Mouse (Mus musculus): ENCODE measurements at regions not wholly inside any gene's neighbourhood (a gene's known extent, or its start where the extent isn't known, plus 50 kb on each side); places are given as distances from the start of the nearest gene placed in this dataset.

DNA sequence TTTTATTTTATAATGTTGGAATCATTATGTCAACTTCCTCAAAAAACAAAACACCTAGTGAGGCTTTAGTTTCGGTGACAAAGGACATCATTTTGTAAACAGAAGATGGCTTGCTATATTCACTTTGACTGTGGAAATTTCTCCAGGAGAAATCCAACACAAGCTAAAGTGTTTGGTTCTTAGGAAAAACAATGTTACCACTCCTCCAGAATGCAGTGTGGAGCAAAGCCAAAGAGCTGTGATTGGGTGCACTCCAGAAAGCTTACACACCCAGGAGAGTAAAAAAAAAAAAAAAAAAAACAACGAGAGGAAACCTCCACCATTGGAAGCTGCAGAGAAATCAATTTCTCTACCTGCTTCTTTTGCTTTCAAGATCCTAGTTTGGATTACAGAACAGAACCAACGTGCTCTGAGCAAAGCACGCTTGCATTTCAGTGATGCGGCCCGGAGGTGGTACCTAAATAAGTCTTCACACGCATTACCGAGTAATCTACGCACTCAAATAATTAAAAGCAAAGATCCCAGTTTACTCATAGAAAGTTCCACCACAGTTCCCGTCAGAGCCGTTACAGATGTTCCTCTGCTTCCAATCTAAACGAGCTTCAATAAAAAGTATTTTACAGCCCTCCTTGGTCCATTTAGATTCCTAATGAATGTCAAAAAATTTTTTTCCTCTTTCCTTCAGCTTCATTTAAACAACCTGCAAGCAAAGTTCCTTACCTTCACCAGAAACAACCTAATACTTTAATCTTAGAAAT is 199.5 kb upstream of the Gk2 start:
- DNase-seq (ENCODE audit: low spot score), result no peak

DNA sequence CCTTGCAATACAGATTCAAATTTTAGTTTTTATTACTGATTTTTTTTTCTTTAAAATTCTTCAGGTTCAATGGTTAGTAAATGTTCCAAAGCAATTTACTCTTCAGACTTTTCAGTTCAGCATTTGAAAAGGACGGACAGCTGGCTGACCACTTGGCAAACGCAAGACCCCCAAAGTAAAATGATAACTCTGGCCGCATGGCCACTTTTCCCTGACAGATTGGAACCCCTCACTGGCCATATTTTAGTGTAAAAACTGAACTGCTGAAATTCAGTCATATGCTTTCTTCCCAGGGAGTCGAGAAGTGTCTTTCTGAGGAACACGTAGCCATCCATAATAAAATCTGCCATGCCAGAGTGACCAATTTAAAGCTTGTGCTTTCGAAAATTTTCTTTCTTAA is 198.4 kb upstream of the Gk2 start:
- no peak for DNase-seq (ENCODE audit: low spot score)

DNA sequence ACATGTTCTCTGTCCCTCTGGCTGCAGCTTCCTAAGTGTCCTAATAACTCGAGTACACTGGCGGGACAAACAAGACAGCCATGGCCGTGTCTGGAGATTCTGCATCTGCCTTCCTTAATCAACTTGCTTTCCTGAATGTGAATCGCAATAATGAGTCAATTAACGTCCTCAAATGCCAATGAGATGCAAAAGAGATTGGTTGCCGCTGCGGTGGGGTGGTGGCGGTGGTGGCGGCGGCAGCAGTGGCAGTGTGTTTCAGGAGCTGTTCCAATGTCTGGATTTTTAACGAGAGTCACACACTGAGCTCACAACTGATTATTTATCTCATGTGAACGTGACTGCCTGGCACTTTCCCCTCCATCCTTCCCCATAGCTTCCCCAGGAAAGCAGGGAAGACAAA is 197.6 kb upstream of the Gk2 start:
- no peak for DNase-seq (ENCODE audit: low spot score)

DNA sequence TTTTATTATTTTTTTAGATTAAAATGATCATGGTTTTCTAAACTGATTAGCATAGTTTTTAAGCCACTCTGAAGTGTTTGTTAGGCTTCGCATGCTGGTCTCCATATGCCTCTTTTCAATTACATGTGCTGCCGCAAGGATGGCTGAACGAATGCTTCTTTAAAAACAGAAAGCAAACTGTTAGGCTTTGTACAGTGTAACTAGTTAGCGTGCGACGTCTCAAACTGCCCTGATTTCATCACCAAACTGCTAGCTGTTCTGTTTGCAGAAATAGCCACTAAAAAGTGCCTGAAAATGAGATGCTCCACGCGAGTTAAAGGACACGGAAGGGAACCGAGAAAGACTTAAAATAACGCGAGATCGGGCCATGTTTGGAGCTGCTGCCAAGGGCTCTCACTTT is 185.4 kb upstream of the Gk2 start:
- no peak for DNase-seq (ENCODE audit: low spot score)

DNA sequence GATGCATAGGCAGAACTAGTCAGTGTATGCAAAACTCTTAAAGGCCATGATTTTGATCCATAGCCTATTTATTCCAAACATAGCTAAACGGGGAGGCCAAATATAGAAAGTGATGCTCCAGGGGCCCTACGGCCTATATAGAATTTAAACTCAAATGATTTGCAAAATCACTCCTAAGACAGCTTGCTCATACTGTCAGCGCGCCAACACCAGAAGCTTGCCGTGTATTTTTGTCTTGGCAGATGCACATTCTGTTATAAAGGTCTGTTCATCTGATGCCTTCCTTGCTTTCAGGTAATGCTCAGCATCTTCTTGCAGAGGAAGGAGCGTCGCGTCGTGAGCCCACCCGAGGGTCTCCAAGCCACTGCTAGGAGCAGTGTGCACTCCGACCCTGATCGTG is 184.8 kb upstream of the Gk2 start:
- no peak for DNase-seq (ENCODE audit: low spot score)

DNA sequence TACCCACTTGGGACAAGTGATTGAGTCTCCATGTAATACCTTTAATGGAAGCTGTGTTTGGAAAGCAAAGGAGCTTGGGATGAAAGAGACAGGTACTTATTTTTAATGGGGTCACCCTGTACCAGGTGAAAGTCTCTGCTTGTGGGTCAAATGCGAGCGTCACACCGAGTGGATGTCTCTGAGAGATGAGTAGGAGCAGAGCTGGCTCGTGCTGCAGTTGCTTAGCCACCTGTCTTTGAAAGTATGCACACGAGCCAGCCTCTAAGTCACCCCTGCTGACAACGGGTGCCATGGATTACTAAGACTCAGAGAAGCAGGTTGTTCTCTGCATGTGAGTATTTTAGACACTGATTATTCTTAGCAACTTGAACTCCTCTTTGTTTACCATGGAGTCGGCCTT is 179.5 kb upstream of the Gk2 start:
- DNase-seq (ENCODE audit: low spot score), result no peak

DNA sequence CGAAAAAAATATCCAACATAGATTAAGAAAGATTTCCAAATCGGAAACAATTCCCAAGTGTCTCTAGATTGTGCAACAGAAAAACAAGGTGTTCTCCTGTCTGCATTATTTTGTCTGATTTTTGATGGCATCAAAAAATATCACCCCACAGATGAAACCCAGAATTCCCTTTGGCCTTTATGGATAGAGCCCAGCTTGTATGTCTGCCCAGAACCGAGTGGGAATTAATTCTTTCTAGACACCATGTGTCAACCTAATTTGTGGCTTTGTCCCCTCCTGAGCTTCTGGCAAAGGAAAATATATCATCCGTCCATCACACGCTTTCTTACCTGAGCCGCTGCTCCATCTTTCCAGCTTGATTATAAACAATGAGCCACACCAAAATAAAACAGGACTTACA is 176.9 kb upstream of the Gk2 start:
- no peak for DNase-seq (ENCODE audit: low spot score)

DNA sequence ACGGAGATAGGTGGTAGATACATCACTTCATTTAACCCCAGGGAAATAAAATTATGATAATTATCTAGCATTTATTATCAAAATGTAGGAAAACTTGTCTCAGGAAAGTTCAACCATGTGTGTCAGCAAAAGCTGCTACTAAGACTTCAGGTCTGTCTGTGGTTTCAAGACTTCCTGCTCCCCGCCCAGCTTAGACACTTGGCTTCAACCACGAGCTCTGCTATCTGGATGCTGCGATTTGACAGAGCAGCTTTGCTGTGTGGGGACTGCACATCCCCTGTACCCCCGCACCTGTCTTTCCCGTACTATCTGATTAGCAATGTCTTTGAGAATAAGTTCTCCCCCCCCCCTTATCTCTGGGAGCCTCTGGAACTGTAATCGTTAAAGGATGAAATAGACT is 176.0 kb upstream of the Gk2 start:
- no peak for DNase-seq (ENCODE audit: low spot score)

DNA sequence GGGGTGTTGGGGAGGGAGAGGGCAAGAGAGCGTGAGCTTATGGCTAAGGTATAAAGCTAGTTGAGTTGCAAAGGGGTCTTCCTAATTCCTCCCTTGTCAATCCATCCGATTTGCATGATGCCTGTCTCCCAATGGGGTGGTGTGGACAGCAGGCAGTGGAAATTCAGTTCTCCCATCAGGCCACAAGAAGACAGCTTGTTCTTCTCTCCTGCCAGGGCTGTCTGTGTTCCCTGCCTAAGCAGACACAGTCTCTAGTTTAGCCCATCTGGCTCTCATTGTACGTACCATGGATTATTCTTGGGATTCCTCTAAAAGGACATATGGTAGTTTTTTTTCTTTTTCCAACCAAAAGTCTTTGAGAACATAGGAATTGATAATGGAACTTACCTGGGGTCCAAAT is 168.4 kb upstream of the Gk2 start:
- DNase-seq (ENCODE audit: low spot score), result no peak

DNA sequence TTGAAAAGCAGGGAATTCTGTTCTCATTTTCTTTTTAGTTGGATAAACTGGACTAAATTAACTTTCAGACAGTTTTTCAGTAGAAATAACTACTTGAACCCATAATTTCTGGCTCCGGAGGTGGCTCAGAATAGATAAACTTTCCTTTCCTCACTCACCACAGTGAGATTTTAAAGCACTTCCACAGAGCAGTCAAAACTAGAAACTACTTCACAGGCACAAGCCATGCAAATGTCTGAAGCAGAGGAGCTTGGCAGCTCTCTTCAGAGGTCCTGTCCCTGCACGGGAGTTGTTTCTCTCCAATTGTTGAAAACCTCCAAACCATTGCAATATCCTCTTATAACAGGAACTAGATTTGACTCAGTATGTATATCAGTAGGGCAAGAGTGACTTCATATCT is 163.1 kb upstream of the Gk2 start:
- no peak for DNase-seq (ENCODE audit: low spot score)

DNA sequence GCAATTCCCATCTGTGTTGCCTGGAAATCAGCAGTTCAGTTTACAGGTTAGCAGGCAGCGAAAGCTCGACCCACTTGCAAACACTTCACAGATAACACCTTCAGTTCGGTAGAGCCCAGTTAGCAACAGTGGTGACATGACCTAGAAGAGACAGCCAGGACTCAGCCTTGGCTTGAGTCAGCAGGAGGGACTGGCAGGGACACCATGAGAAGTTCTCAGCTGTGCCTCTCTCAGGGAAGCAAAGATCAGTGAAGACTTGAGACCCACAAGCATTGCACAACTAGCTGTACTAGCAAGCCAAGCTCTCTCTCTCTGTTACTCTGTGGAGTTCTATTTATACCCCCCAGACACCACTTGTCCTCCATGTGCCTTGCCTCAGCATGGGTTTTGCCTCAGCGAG is 161.6 kb upstream of the Gk2 start:
- no peak for DNase-seq (ENCODE audit: low spot score)

DNA sequence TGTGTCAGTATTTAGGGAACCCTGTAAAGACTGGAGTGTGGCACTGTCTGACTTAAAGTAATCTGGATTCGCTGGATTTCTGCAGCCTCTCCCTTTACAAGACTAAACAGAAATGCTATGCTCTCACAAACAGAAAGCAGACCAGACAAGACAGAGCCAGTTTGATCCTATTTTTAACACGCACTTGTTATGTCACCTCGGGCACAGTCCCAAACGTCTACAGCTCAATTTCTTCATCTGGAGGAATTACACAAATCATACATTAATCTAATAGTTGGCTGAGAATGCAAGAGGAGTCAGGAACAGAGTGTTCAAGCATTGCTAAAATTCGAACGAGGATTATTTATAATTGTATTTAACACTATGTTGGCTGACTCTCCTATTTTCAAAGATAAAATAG is 145.4 kb upstream of the Gk2 start:
- DNase-seq (ENCODE audit: low spot score), result peak; percentile 29

DNA sequence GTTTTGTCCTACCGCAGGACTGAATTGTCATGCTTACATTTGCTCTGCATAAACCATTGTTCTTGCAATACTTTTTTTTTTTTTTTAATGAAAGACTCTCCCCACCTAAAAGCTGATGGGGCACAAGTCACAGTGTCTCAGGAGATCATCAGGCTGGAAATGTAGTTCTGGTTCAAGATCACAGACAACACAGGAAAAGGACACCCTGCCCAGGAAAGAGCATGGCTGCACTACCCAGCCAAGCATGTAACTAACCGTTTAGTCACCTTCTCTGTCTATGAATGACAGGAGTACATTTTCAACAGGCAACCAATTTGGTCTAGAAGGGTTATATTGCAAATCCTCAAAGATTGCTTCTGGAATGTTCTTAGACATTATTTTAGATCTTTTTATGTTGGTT is 144.6 kb upstream of the Gk2 start:
- DNase-seq (ENCODE audit: low spot score), result no peak

DNA sequence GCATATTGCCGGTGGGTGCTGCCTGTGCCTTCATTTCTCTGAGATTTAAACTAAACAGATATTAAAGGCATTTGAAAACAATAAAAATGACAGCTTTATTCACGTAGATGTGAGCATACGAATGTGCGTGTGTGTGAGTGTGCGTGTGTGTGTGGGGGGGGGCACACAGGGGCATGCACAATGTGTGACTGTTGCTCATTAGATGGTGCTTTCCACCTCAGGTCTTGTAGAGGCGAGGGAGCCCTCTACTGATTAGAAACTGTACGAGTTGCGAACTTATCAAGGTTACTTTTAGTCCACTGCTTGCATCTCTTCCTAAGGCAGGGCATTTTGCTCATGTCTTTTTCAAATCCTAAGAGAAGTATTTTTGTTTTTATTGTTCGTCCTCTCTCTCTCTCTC is 141.9 kb upstream of the Gk2 start:
- DNase-seq (ENCODE audit: low spot score), result no peak

DNA sequence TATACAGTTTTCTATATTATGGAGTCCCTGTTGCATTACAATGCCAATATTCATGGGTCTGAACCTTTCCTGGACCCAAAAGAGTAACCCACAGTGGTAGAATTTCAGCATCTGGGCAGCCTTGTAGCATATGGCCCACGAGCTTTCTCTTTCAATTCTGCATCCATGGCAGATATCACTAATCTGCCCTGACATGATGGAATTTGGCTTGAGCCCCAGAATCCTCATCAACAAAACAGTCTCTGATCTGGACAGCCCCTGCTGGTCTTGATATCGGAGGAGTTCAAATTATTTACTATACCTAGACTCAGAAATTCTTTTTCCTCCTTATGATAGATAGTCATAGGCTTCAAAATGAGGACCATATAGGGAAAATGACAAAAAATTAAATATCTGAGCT is 139.1 kb upstream of the Gk2 start:
- DNase-seq (ENCODE audit: low spot score), result no peak

DNA sequence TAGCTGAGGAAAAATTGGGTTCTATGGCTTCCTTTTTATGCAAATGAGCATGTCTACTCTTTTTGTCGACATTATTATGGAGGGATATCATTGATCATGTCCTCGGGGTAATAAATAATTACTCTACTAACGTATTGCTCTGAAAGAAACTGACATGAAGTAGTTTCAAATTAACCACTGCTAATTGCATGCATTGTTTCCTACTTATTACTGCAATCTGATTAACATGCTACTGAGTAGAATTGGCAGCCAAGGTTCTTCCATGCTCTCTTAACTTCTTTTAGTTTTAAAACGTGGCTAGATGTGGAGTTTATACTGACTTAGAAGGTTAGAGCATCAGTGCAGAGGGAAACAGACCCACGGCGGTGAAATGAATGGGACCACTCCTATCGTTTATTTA is 137.3 kb upstream of the Gk2 start:
- DNase-seq (ENCODE audit: low spot score), result no peak

DNA sequence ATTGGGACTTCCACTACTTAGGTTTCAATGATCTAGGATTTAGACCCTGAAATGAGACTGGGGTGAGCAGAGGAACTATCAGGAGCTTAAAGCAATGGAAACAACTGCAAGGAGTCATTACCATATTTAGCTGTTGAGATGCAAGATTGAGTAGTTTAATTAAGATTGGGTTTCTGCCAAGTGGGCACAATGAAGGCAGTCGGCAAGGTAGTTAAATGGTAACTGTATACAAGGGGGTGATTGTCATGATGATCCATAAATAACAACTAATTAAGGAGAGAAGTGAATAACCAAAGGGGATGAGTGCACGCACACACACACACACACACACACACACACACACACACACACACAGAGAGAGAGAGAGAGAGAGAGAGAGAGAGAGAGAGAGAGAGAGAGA is 125.7 kb upstream of the Gk2 start:
- DNase-seq (ENCODE audit: low spot score), result no peak

DNA sequence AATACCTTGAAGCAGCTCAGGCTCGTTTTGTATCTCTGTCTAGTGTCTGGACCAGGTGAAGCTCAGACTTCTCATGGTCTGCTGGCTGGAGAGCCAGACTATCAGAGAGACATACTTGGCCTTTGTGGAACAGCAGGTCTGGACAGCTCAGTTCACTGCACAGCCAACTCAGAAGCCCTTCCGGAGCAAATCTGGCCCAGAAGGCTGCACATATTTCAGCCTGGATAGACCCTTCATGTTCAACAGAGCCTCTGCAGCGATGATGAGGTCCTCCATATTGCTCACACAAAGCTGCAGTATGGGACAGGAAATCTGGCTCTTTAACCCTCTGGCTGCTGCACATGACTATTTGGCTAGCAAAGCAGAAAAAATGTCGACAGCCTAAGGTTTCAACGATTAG is 108.7 kb upstream of the Gk2 start:
- DNase-seq (ENCODE audit: low spot score), result no peak

DNA sequence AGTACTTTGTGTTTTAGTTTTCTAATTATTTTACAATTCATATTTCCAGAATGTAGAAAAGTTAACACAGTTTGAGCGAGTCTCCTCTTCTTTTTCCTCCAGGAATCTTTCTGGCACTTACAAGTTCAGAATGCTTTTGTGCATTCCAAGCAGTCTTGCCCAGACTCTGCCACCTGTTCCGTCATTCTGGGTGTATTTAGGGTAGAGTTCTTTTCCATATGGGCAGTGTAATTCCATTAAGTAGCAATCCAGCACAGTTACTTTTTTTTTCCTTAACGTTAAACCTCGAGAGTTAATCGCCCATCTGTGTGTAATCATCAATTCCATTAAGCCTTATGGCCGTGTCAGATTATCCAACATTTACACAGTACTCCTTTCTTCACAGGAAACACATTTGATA is 106.9 kb upstream of the Gk2 start:
- no peak for DNase-seq (ENCODE audit: low spot score)

DNA sequence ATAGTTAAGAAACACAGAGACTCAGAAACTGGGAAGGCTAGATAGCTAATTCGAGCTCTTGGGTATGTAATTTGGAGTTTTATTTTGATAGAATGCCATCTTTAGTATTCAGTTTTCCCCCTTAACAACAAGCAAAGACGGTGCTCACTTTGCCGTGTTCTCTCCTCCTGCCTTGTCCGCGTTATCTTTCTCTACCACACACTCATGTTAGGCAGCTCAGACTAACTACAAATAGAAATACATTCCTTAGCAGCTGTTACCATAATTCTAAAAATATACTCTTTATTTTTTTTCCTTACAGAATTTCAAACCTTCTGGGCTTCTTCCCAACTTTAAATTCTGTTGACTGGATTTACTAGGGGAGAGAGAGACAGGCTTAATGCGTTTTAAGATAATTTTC is 97.5 kb upstream of the Gk2 start:
- DNase-seq (ENCODE audit: low spot score), result no peak

DNA sequence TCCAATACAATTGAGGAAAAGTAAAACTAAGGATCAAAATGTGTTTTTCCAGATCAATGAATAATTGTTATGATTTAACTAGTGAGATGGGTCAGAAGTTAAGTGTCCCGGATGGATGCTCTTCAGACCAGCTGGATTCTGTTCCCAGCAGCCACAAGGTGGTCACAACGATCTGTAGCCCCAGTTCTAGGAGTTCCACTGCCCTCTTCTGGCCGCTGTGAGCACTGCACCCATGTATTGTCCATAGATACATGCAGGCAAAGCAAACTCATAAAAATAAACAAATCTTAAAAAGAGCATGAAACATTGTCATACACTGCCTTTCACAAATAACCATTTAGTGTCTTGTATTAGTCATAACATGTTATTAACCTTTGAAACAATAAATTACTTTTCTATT is 96.3 kb upstream of the Gk2 start:
- peak; percentile 50 for DNase-seq (ENCODE audit: low spot score)

DNA sequence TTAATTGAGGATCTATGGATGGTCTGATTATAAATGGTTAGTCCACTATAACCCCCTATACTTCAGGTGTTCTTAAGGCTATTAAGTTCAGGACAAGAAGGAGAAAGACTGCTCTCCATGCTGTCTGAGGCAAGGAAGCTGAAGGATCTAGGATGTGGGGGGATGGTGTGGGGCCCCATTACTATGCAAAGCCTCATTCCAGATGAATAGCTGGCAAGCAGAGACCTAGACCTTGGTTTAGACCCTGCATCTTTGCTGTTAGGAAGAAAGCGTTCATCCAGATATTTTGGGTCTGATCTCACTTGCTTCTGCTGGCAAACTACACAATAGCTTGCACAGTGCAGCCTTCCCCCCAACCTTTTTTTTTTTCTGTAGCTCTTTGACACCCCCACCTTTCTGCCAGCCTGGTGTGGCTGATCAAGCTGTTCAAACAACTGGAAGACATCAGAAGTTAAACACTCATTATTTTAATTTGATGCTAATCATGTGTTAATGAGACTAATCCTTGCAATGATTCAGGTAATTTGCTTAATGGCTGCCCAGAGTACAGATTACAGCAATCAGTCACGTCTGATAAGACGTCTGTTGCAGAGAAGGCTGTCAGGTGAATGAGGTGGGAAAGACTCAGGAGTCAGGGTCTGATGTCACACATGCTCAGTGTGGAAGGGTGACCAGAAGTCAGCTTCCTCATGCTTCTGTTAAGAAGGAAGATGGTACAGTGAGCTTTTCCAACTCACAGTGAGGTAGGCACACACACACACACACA is 80.9 kb upstream of the Gk2 start:
- DNase-seq (ENCODE audit: low spot score), result no peak

DNA sequence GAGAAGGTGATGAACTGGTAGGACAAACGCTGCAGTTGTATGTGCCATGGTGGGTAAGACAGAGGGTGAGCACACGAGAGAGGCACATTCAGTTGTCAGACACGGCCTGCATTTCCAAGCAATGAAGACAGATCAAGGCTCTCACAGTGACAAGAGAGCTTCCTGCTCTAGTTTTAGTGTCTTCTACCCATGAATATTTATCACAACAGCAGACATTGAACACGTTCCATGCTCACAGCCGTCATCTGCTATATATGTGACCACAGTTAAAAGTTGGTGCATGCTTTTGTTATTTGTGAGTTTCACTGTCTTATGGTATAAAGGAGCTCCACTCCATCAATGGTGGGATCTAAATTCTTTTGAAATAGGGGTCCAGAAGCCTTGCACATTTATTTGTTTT is 76.9 kb upstream of the Gk2 start:
- no peak for DNase-seq (ENCODE audit: low spot score)

DNA sequence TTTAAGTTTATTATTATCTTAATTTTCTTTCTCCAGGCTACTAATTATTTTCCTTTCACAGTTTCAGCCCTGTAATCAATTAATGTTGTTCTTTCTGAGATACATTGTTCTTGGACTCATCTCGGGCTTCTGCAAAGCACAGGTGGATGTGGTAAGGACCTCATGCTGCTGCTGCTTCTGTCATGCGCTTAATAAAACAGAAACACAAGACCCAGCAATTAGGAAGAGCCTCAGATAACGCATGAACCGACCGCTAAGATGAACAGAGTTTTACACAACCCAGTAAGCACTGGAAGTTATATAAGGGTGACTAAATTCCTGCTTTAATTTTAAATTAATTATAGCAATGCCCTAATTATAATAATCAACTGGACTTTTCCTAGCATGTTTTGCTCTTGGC is 70.7 kb upstream of the Gk2 start:
- DNase-seq (ENCODE audit: low spot score), result no peak

Measured in testis, postnatal 14 days (tissue).